Mouse (Mus musculus) limb, embryonic 14.5 days (tissue): ENCODE measurements at regions not wholly inside any gene's neighbourhood (a gene's known extent, or its start where the extent isn't known, plus 50 kb on each side); places are given as distances from the start of the nearest gene placed in this dataset.

ENCODE experiments used
- ATAC-seq: fragments of 200-750 bp; cut with Nextera tagmentation; 2 replicates; pipeline ENCODE4 v1.8.0; 2017; ENCODE audit warnings: low read depth, moderate number of reproducible peaks, moderate TSS enrichment; ENCODE audit not compliant: low FRiP score
- DNase-seq: peaks from one replicate; pipeline ENCODE4 v3.0.0-alpha.2; 2015; ENCODE audit warnings: low spot score
- H3K27ac ChIP-seq: fragments of 300-500 bp; sonication (generic); replicated peaks from 2 replicates; pipeline ENCODE4 v1.5.1; 2014; ENCODE audit warnings: low read depth, mild to moderate bottlenecking, low read length, moderate library complexity, mixed read lengths
- H3K27me3 ChIP-seq: fragments of 300-500 bp; sonication (generic); 2 replicates; pipeline ENCODE4 v1.6.1; 2014; ENCODE audit warnings: low read length, mixed read lengths; ENCODE audit not compliant: control insufficient read depth, insufficient read depth
- H3K36me3 ChIP-seq: fragments of 300-500 bp; sonication (generic); 2 replicates; pipeline ENCODE4 v1.6.1; 2014; ENCODE audit warnings: mild to moderate bottlenecking, low read length, moderate library complexity, mixed read lengths; ENCODE audit not compliant: control insufficient read depth, insufficient read depth
- H3K4me1 ChIP-seq: fragments of 300-500 bp; sonication (generic); 2 replicates; pipeline ENCODE4 v1.6.1; 2014; ENCODE audit warnings: antibody characterized with exemption, low read length, mixed read lengths; ENCODE audit not compliant: control insufficient read depth, insufficient read depth
- H3K4me2 ChIP-seq: fragments of 300-500 bp; sonication (generic); replicated peaks from 2 replicates; pipeline ENCODE4 v1.6.1; 2014; ENCODE audit warnings: low read depth, mild to moderate bottlenecking, low read length, moderate library complexity; ENCODE audit not compliant: severe bottlenecking
- H3K4me3 ChIP-seq: fragments of 300-500 bp; sonication (generic); replicated peaks from 2 replicates; pipeline ENCODE4 v1.5.1; 2014; ENCODE audit warnings: low read length
- H3K9ac ChIP-seq: fragments of 300-500 bp; sonication (generic); 2 replicates; pipeline ENCODE4 v1.6.1; 2014; ENCODE audit warnings: mild to moderate bottlenecking, low read depth, low read length, moderate library complexity; ENCODE audit not compliant: severe bottlenecking
- H3K9me3 ChIP-seq: fragments of 300-500 bp; sonication (generic); 2 replicates; pipeline ENCODE4 v1.6.1; 2016; ENCODE audit warnings: low read length; ENCODE audit not compliant: control insufficient read depth
- POLR2A ChIP-seq: fragments of 200-500 bp; IDR thresholded peaks from 2 replicates; pipeline ENCODE4 v1.8.0; 2012; ENCODE audit warnings: inconsistent platforms, mild to moderate bottlenecking, moderate library complexity, borderline replicate concordance; ENCODE audit not compliant: insufficient read depth, insufficient read length; ENCODE audit errors: extremely low read depth
- WGBS: fragments of 180-500 bp; shearing (Covaris S2); extraction: QIAGEN DNeasy Blood & Tissue Kit; methylation state at CpG from one replicate; pipeline ENCODE4 v1.1.7; 2014; 5-methylcytosine and 5-hydroxymethylcytosine counted together

GRCm38 (mm10) chr5:75828332-75828731, 149.9 kb downstream of the Kdr start:
- no peak for TF ChIP-seq POLR2A
- no peak overlapping the region for H3K27ac ChIP-seq
- no peak for ATAC-seq
- no peaks in the 10 kb centered on the region for H3K4me1 ChIP-seq
- H3K4me2 ChIP-seq = no peak overlapping the region
- H3K9ac ChIP-seq = no peak overlapping the region
- 92% methylated on average over 5 of the region's 5 CpGs for WGBS
- no peaks in the 10 kb centered on the region for H3K36me3 ChIP-seq
- no peaks in the 10 kb centered on the region for H3K27me3 ChIP-seq
- DNase-seq = no peak
- H3K4me3 ChIP-seq = no peak overlapping the region
- no peaks in the 10 kb centered on the region for H3K9me3 ChIP-seq

- Histone ChIP-seq H3K27ac (no peak overlapping the region), H3K4me2 (no peak overlapping the region), H3K27me3 (no peaks in the 10 kb centered on the region), H3K36me3 (no peaks in the 10 kb centered on the region), H3K9ac (no peak overlapping the region), H3K4me1 (no peaks in the 10 kb centered on the region), H3K4me3 (no peak overlapping the region), H3K9me3 (no peaks in the 10 kb centered on the region)
- DNase-seq = no peak
- TF ChIP-seq POLR2A = no peak
- WGBS = 80% methylated on average over 10 of the region's 10 CpGs
- ATAC-seq = no peak
Observed at GRCm38 (mm10) chr5:75826283-75827098, 151.8 kb downstream of the Kdr start.

GRCm38 (mm10) chr5:75825576-75825975, 152.7 kb downstream of the Kdr start:
- no peaks in the 10 kb centered on the region for H3K36me3 ChIP-seq
- no peak overlapping the region for H3K27ac ChIP-seq
- H3K27me3 ChIP-seq = no peaks in the 10 kb centered on the region
- H3K9me3 ChIP-seq = no peaks in the 10 kb centered on the region
- 41% methylated on average over 5 of the region's 5 CpGs for whole genome bisulfite sequencing
- ATAC-seq (no peak), DNase-seq (no peak)
- H3K4me3 ChIP-seq = no peak overlapping the region
- H3K4me2 ChIP-seq = no peak overlapping the region
- no peak overlapping the region for H3K9ac ChIP-seq
- no peak for TF ChIP-seq POLR2A
- H3K4me1 ChIP-seq = no peaks in the 10 kb centered on the region

- H3K9ac ChIP-seq = no peak overlapping the region
- ATAC-seq = no peak
- H3K27ac ChIP-seq = no peak overlapping the region
- no peaks in the 10 kb centered on the region for H3K36me3 ChIP-seq
- no peak overlapping the region for H3K4me3 ChIP-seq
- WGBS = 87% methylated on average over 4 of the region's 4 CpGs
- no peaks in the 10 kb centered on the region for H3K9me3 ChIP-seq
- no peaks in the 10 kb centered on the region for H3K4me1 ChIP-seq
- no peak for DNase-seq
- H3K27me3 ChIP-seq = no peaks in the 10 kb centered on the region
- H3K4me2 ChIP-seq = no peak overlapping the region
- no peak for TF ChIP-seq POLR2A
Observed at GRCm38 (mm10) chr5:75824660-75825059, 153.6 kb downstream of the Kdr start.

GRCm38 (mm10) chr5:75823646-75824045, 154.6 kb downstream of the Kdr start:
- no peak for TF ChIP-seq POLR2A
- Histone ChIP-seq H3K9me3 (no peaks in the 10 kb centered on the region), H3K27me3 (no peaks in the 10 kb centered on the region), H3K27ac (no peak overlapping the region), H3K9ac (no peak overlapping the region), H3K4me1 (no peaks in the 10 kb centered on the region), H3K4me2 (no peak overlapping the region), H3K4me3 (no peak overlapping the region), H3K36me3 (no peaks in the 10 kb centered on the region)
- DNase-seq = no peak
- no peak for ATAC-seq
- WGBS = 78% methylated on average over 3 of the region's 3 CpGs
